Mouse (Mus musculus) ovary, postnatal 10 days (tissue): ENCODE measurements around the gene Dnajb5.

ENCODE experiments used
- DNase-seq: peaks from one replicate; pipeline ENCODE4 v3.0.0; 2022; ENCODE audit warnings: low spot score

Dnajb5 gene

GRCm38 (mm10) chr4:42949676-42950051, at the start of gene Dnajb5:
TSS of gene Dnajb5 (plus strand) at chr4:42949814.
- DNase-seq, result peak; percentile 98

- no peak for DNase-seq
Measured at GRCm38 (mm10) chr4:42900878-42901277, 48.7 kb upstream of the Dnajb5 start.

GRCm38 (mm10) chr4:42902174-42902573, 47.4 kb upstream of the Dnajb5 start:
- no peak for DNase-seq

GRCm38 (mm10) chr4:42902730-42903129, 46.9 kb upstream of the Dnajb5 start:
- DNase-seq, result no peak

GRCm38 (mm10) chr4:42903942-42904341, 45.7 kb upstream of the Dnajb5 start:
- DNase-seq, result no peak

GRCm38 (mm10) chr4:42904523-42904922, 45.1 kb upstream of the Dnajb5 start:
- no peak for DNase-seq

GRCm38 (mm10) chr4:42904966-42905365, 44.6 kb upstream of the Dnajb5 start:
- no peak for DNase-seq

GRCm38 (mm10) chr4:42913391-42913790, 36.2 kb upstream of the Dnajb5 start:
- no peak for DNase-seq

- no peak for DNase-seq
Measured at GRCm38 (mm10) chr4:42915311-42915710, 34.3 kb upstream of the Dnajb5 start.

- DNase-seq, result no peak
Measured at GRCm38 (mm10) chr4:42915966-42916365, 33.6 kb upstream of the Dnajb5 start.

- no peak for DNase-seq
Measured at GRCm38 (mm10) chr4:42916617-42917401, 32.8 kb upstream of the Dnajb5 start, which contains the start of gene Phf24. TSS of gene Phf24 (plus strand) at chr4:42916660.

GRCm38 (mm10) chr4:42917402-42917774, 32.2 kb upstream of the Dnajb5 start:
- DNase-seq, result no peak

GRCm38 (mm10) chr4:42920726-42921125, 28.9 kb upstream of the Dnajb5 start:
- no peak for DNase-seq

- DNase-seq, result no peak
Measured at GRCm38 (mm10) chr4:42921536-42921935, 28.1 kb upstream of the Dnajb5 start.

- no peak for DNase-seq
Measured at GRCm38 (mm10) chr4:42922056-42922455, 27.6 kb upstream of the Dnajb5 start.

GRCm38 (mm10) chr4:42922461-42922860, 27.2 kb upstream of the Dnajb5 start:
- DNase-seq, result no peak

- DNase-seq, result no peak
Measured at GRCm38 (mm10) chr4:42924095-42924710, 25.4 kb upstream of the Dnajb5 start.

GRCm38 (mm10) chr4:42928209-42928608, 21.4 kb upstream of the Dnajb5 start:
- no peak for DNase-seq

- no peak for DNase-seq
Measured at GRCm38 (mm10) chr4:42928952-42929351, 20.7 kb upstream of the Dnajb5 start.

- DNase-seq, result no peak
Measured at GRCm38 (mm10) chr4:42932229-42932969, 17.2 kb upstream of the Dnajb5 start.

- DNase-seq, result no peak
Measured at GRCm38 (mm10) chr4:42933630-42934029, 16.0 kb upstream of the Dnajb5 start.

GRCm38 (mm10) chr4:42941396-42941795, 8.2 kb upstream of the Dnajb5 start:
- DNase-seq, result no peak

GRCm38 (mm10) chr4:42943341-42943740, 6.3 kb upstream of the Dnajb5 start:
- no peak for DNase-seq
